Mouse (Mus musculus): Measurements from ENCODE around the gene Tnf. TPM values are rescaled to one million over a fixed set of nuclear protein-coding genes. Genes with fewer than 3 reads are reported as not detected.
A peak's percentile ranks its signal among the peaks of the same experiment; 100 is the strongest.

Gene Tnf
- total RNA-seq, 1 experiment, result 0.22 TPM

GRCm38 (mm10) chr17:35163326-35164081 is 38.3 kb downstream of the Tnf start:
- TF ChIP-seq ZC3H11A (IDR thresholded peaks at IDR 0.05; ENCODE audit: borderline replicate concordance, low read depth, low read length) (no peak), CHD2 (IDR thresholded peaks at IDR 0.05; ENCODE audit: low read depth, low read length) (no peak), ZNF384 (IDR thresholded peaks at IDR 0.05; ENCODE audit: low read depth, low read length) (no peak), HCFC1 (IDR thresholded peaks at IDR 0.05; ENCODE audit: borderline replicate concordance, insufficient read depth, low read length) (no peak), MAFK (IDR thresholded peaks at IDR 0.05; ENCODE audit: insufficient read depth, low read depth, low read length) (no peak)
- Histone ChIP-seq H3K4me3 (ENCODE audit: insufficient read depth in 1 of 2, low read depth in 1 of 2, low read length in 2 of 2, poor library complexity in 1 of 2, severe bottlenecking in 1 of 2) (peak overlapping the region; percentile 98 to 99), H3K27ac (ENCODE audit: insufficient read depth, low read depth, low read length, poor library complexity, severe bottlenecking) (no peak overlapping the region), H3K9ac (ENCODE audit: insufficient read depth, low read depth, low read length, poor library complexity, severe bottlenecking) (peak overlapping the region; percentile 99), H3K9me3 (ENCODE audit: control insufficient read depth, insufficient read depth, low read depth, low read length) (no peaks in the 10 kb centered on the region), H3K4me1 (ENCODE audit: control insufficient read depth in 2 of 2, insufficient read depth in 2 of 2, low read length in 2 of 2, poor library complexity in 1 of 2) (peaks cover 0 to 10% of the 10 kb centered on the region in 2 experiments; a peak in 1 of 4 replicates), H3K36me3 (ENCODE audit: control insufficient read depth, insufficient read depth, low read length, poor library complexity, severe bottlenecking) (peaks cover 44% of the 10 kb centered on the region)
- no peak for DNase-seq (ENCODE audit: low read depth, low spot score)
- in situ Hi-C loops (cut with MboI; ENCODE audit: low sequenced_read_pairs in 2 of 2, unreplicated experiment in 2 of 2), result no loop called here

- Histone ChIP-seq H3K27ac (ENCODE audit: insufficient read depth, low read depth, low read length, poor library complexity, severe bottlenecking) (no peak overlapping the region), H3K4me3 (ENCODE audit: insufficient read depth in 1 of 2, low read depth in 1 of 2, low read length in 2 of 2, poor library complexity in 1 of 2, severe bottlenecking in 1 of 2) (peak overlapping the region; percentile 98 to 99), H3K4me1 (ENCODE audit: control insufficient read depth in 2 of 2, insufficient read depth in 2 of 2, low read length in 2 of 2, poor library complexity in 1 of 2) (peaks cover 0 to 10% of the 10 kb centered on the region in 2 experiments; a peak in 1 of 4 replicates), H3K36me3 (ENCODE audit: control insufficient read depth, insufficient read depth, low read length, poor library complexity, severe bottlenecking) (peaks cover 51% of the 10 kb centered on the region), H3K9ac (ENCODE audit: insufficient read depth, low read depth, low read length, poor library complexity, severe bottlenecking) (peak overlapping the region; percentile 53; the same call in 1 of the 2 replicates), H3K9me3 (ENCODE audit: control insufficient read depth, insufficient read depth, low read depth, low read length) (no peaks in the 10 kb centered on the region)
- no peak for TF ChIP-seq HCFC1 (IDR thresholded peaks at IDR 0.05; ENCODE audit: borderline replicate concordance, insufficient read depth, low read length)
- in situ Hi-C loops (cut with MboI; ENCODE audit: low sequenced_read_pairs in 2 of 2, unreplicated experiment in 2 of 2), result no loop called here
- DNase-seq (ENCODE audit: low read depth, low spot score), result no peak
Measured at GRCm38 (mm10) chr17:35162730-35163129, 39.1 kb downstream of the Tnf start.

- in situ Hi-C loops (cut with MboI; ENCODE audit: low sequenced_read_pairs in 2 of 2, unreplicated experiment in 2 of 2), result no loop called here
- Histone ChIP-seq H3K9me3 (ENCODE audit: control insufficient read depth, insufficient read depth, low read depth, low read length) (no peaks in the 10 kb centered on the region), H3K4me1 (ENCODE audit: control insufficient read depth in 2 of 2, insufficient read depth in 2 of 2, low read length in 2 of 2, poor library complexity in 1 of 2) (peaks cover 0 to 10% of the 10 kb centered on the region in 2 experiments; a peak in 1 of 4 replicates), H3K36me3 (ENCODE audit: control insufficient read depth, insufficient read depth, low read length, poor library complexity, severe bottlenecking) (peaks cover 57% of the 10 kb centered on the region), H3K27ac (ENCODE audit: insufficient read depth, low read depth, low read length, poor library complexity, severe bottlenecking) (no peak overlapping the region), H3K9ac (ENCODE audit: insufficient read depth, low read depth, low read length, poor library complexity, severe bottlenecking) (peak overlapping the region; percentile 53; the same call in 1 of the 2 replicates), H3K4me3 (ENCODE audit: insufficient read depth in 1 of 2, low read depth in 1 of 2, low read length in 2 of 2, poor library complexity in 1 of 2, severe bottlenecking in 1 of 2) (peak overlapping the region; percentile 98 to 99; a peak in 2 of 4 replicates)
- DNase-seq (ENCODE audit: low read depth, low spot score), result no peak
- TF ChIP-seq MAFK (IDR thresholded peaks at IDR 0.05; ENCODE audit: insufficient read depth, low read depth, low read length) (no peak), ZC3H11A (IDR thresholded peaks at IDR 0.05; ENCODE audit: borderline replicate concordance, low read depth, low read length) (no peak), ZNF384 (IDR thresholded peaks at IDR 0.05; ENCODE audit: low read depth, low read length) (no peak), HCFC1 (IDR thresholded peaks at IDR 0.05; ENCODE audit: borderline replicate concordance, insufficient read depth, low read length) (no peak), CHD2 (IDR thresholded peaks at IDR 0.05; ENCODE audit: low read depth, low read length) (no peak)
Measured at GRCm38 (mm10) chr17:35162121-35162520, 39.7 kb downstream of the Tnf start.

GRCm38 (mm10) chr17:35161421-35161820 is 40.4 kb downstream of the Tnf start:
- peak overlapping the region; percentile 25; the same call in 1 of the 2 replicates for H3K9ac ChIP-seq (ENCODE audit: insufficient read depth, low read depth, low read length, poor library complexity, severe bottlenecking)
- in situ Hi-C loops (cut with MboI; ENCODE audit: low sequenced_read_pairs in 2 of 2, unreplicated experiment in 2 of 2), result no loop called here
- H3K9me3 ChIP-seq (ENCODE audit: control insufficient read depth, insufficient read depth, low read depth, low read length), result no peaks in the 10 kb centered on the region
- H3K27ac ChIP-seq (ENCODE audit: insufficient read depth, low read depth, low read length, poor library complexity, severe bottlenecking), result no peak overlapping the region
- H3K4me3 ChIP-seq (ENCODE audit: insufficient read depth in 1 of 2, low read depth in 1 of 2, low read length in 2 of 2, poor library complexity in 1 of 2, severe bottlenecking in 1 of 2), result peak overlapping the region in 1 of 2 experiments; percentile 98; a peak in 1 of 4 replicates
- DNase-seq (ENCODE audit: low read depth, low spot score), result no peak
- H3K4me1 ChIP-seq (ENCODE audit: control insufficient read depth in 2 of 2, insufficient read depth in 2 of 2, low read length in 2 of 2, poor library complexity in 1 of 2), result peaks cover 0 to 9% of the 10 kb centered on the region in 2 experiments; a peak in 1 of 4 replicates
- H3K36me3 ChIP-seq (ENCODE audit: control insufficient read depth, insufficient read depth, low read length, poor library complexity, severe bottlenecking), result peaks cover 64% of the 10 kb centered on the region
- TF ChIP-seq ZNF384 (IDR thresholded peaks at IDR 0.05; ENCODE audit: low read depth, low read length) (no peak), MAFK (IDR thresholded peaks at IDR 0.05; ENCODE audit: insufficient read depth, low read depth, low read length) (no peak), CHD2 (IDR thresholded peaks at IDR 0.05; ENCODE audit: low read depth, low read length) (no peak), HCFC1 (IDR thresholded peaks at IDR 0.05; ENCODE audit: borderline replicate concordance, insufficient read depth, low read length) (no peak), ZC3H11A (IDR thresholded peaks at IDR 0.05; ENCODE audit: borderline replicate concordance, low read depth, low read length) (no peak)
